Mouse (Mus musculus): ENCODE results near the gene Rps26. TPM values are rescaled to one million over a fixed set of nuclear protein-coding genes. Genes with fewer than 3 reads are reported as not detected.

Gene Rps26
- polyA plus RNA-seq, 1 experiment from 2014 or later = 529 TPM

DNA sequence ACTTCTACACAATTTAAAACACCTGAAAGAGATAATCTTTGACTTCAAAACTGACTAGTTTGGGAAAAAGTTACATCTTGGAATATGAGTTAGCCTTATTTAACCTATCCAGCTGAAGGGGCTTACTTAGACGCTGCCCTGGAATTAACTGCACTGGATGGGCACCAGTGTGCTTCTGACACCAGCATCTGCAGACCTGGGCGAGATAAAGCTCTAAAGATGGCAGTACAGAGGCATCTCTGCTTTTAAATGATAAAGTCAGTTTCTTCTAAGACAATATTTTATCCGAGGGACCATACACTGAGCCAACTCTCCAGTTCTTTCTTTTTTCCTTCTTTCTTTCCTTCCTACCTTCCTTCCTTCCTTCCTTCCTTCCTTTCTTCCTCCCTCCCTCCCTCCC, 38.3 kb upstream of the Rps26 start:
- H3K4me1 ChIP-seq (ENCODE audit: control insufficient read depth, insufficient read depth, low read length) = peaks cover 11% of the 10 kb centered on the region; the same call in 1 of the 2 replicates
- no peaks in the 10 kb centered on the region for H3K9me3 ChIP-seq (ENCODE audit: control insufficient read depth, low read length)
- H3K9ac ChIP-seq (replicated peaks; ENCODE audit: low read length) = no peak overlapping the region
- no peak for DNase-seq
- H3K4me3 ChIP-seq (replicated peaks; ENCODE audit: low read depth, low read length) = no peak overlapping the region
- H3K27ac ChIP-seq (replicated peaks; ENCODE audit: low read depth, low read length) = no peak overlapping the region
- no peak for ATAC-seq (ENCODE audit: low FRiP score, low TSS enrichment)
- H3K36me3 ChIP-seq (ENCODE audit: control insufficient read depth, insufficient read depth, low read length) = no peaks in the 10 kb centered on the region
- H3K4me2 ChIP-seq (ENCODE audit: low read length) = no peak overlapping the region
- 71% methylated on average over 3 of the region's 3 CpGs for WGBS
- H3K27me3 ChIP-seq (ENCODE audit: control insufficient read depth, insufficient read depth, low read length) = no peaks in the 10 kb centered on the region

DNA sequence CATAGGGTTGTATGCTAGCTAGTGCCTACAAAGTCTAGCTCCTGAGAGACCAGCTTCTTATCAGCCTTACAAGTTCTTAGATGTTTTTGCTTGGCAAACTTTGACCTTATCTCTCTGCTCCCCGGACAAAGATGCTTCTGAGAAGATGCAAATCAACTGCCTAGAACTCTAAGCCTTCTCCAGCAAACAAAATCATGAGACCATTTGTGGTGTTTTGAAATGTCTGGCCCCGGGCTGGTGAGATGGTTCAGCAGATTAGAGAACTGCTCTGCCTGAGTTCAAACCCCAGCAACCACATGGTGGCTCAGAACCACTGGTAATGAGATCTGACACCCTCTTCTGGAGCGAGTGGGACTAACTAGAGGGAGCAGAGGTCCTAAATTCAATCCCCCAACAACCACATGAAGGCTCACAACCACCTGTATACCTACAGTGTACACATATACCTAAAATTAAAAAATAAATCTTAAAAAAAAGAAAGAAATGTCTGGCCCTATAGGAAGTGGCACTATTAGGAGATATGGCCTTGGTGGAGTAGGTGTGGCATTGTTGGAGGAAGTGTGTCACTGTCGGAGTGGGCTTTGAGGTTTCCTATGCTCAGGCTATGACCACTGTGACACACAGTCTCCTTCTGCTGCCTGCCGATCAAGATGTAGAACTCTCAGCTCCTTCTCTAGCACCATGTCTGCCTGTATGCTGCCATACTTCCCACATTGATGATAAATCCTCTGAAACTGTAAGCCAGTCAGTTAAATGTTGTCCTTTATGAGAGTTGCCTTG, 37.1 kb upstream of the Rps26 start:
- Histone ChIP-seq H3K4me2 (ENCODE audit: low read length) (no peak overlapping the region), H3K9ac (replicated peaks; ENCODE audit: low read length) (no peak overlapping the region), H3K27me3 (ENCODE audit: control insufficient read depth, insufficient read depth, low read length) (no peaks in the 10 kb centered on the region), H3K4me1 (ENCODE audit: control insufficient read depth, insufficient read depth, low read length) (peaks cover 11% of the 10 kb centered on the region; the same call in 1 of the 2 replicates), H3K27ac (replicated peaks; ENCODE audit: low read depth, low read length) (no peak overlapping the region), H3K36me3 (ENCODE audit: control insufficient read depth, insufficient read depth, low read length) (no peaks in the 10 kb centered on the region), H3K4me3 (replicated peaks; ENCODE audit: low read depth, low read length) (no peak overlapping the region), H3K9me3 (ENCODE audit: control insufficient read depth, low read length) (no peaks in the 10 kb centered on the region)
- DNase-seq (no peak), ATAC-seq (ENCODE audit: low FRiP score, low TSS enrichment) (no peak)
- 72% methylated on average over 5 of the region's 5 CpGs for WGBS

DNA sequence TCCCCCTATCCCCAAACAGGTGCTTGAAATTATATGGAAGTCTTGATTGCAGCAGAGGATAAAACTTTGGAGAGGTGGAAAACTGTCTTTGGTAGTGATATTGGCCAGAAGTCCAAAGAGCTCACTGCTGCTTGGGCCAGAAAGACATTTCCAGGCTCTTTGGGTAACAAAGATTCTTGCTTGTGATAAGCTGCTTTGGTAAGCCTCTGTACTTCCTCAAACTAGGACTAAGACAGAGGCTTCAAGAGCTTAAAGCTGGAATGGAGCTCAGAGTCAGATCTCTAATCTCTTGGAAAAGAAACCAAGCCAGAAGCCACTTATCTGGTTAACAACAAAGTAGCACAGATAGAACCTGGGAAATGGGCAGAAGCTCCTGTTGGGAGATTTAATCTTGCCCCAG, 35.9 kb upstream of the Rps26 start:
- ATAC-seq (ENCODE audit: low FRiP score, low TSS enrichment) (no peak), DNase-seq (no peak)
- Histone ChIP-seq H3K4me3 (replicated peaks; ENCODE audit: low read depth, low read length) (no peak overlapping the region), H3K9ac (replicated peaks; ENCODE audit: low read length) (no peak overlapping the region), H3K9me3 (ENCODE audit: control insufficient read depth, low read length) (no peaks in the 10 kb centered on the region), H3K27me3 (ENCODE audit: control insufficient read depth, insufficient read depth, low read length) (no peaks in the 10 kb centered on the region), H3K36me3 (ENCODE audit: control insufficient read depth, insufficient read depth, low read length) (no peaks in the 10 kb centered on the region), H3K4me2 (ENCODE audit: low read length) (no peak overlapping the region), H3K4me1 (ENCODE audit: control insufficient read depth, insufficient read depth, low read length) (no peaks in the 10 kb centered on the region), H3K27ac (replicated peaks; ENCODE audit: low read depth, low read length) (no peak overlapping the region)

DNA sequence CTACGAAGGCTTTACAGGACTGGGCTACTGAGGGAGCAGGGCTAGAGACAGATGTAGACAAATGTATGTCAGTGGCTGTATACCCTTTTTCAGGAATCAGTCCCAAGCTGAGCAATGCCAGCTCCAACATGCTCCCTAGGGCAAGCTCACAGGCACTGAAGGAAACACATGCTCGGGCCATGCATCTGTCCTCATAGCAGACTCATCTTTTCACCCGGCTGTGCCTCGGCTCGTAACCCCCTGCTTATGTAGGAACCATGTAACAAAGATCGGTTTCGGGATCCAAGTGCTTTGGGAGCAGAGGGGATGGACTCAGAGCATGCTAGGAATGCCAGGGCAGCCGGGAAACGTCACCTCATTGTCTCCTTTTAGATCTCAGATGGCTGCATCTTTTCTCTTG, 32.9 kb upstream of the Rps26 start:
- Histone ChIP-seq H3K27ac (replicated peaks; ENCODE audit: low read depth, low read length) (no peak overlapping the region), H3K9ac (replicated peaks; ENCODE audit: low read length) (no peak overlapping the region), H3K4me2 (ENCODE audit: low read length) (no peak overlapping the region), H3K9me3 (ENCODE audit: control insufficient read depth, low read length) (no peaks in the 10 kb centered on the region), H3K36me3 (ENCODE audit: control insufficient read depth, insufficient read depth, low read length) (no peaks in the 10 kb centered on the region), H3K4me3 (replicated peaks; ENCODE audit: low read depth, low read length) (no peak overlapping the region), H3K27me3 (ENCODE audit: control insufficient read depth, insufficient read depth, low read length) (no peaks in the 10 kb centered on the region), H3K4me1 (ENCODE audit: control insufficient read depth, insufficient read depth, low read length) (no peaks in the 10 kb centered on the region)
- DNase-seq (no peak), ATAC-seq (ENCODE audit: low FRiP score, low TSS enrichment) (no peak)
- WGBS = 49% methylated on average over 9 of the region's 9 CpGs

DNA sequence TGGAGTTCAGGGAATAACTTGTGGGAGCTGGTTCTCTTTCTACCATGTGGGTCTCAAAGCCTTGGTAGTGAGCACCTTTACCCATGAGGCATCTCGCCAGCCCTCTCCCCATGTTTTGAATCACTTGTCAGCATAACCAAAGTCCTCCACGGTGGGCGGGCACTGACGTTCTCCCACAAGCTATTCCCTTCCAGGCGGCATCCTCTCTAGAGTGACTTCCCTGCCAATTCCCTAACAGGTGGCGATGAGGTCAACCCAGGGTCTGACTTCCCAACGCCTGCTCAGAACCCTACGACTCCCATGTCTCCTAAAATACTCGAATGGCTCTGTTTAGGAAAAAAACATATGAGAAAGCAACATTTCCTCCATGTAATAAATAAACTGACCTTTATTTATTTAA, 31.3 kb upstream of the Rps26 start:
- H3K9me3 ChIP-seq (ENCODE audit: control insufficient read depth, low read length) = no peaks in the 10 kb centered on the region
- DNase-seq = no peak
- 67% methylated on average over 9 of the region's 9 CpGs for WGBS

DNA sequence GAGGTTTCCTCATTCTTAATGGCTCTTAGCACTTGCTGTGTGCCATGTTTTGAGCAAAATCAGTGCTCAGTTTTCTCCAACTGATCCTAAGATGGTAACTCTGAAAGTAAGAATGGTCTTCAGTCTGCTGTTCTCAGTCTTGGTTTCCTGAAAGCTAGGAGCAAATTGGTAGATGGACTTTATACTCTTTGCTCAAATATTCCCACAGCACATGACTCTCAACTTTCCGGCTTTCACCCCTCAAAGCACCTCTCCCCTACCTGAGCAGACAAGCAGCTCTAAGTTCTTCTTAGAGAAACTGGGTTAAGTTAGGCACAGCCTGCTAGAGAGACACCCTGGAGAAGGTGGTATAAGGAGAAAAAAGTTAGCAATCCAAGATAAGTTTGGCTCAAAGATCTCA, 30.2 kb upstream of the Rps26 start:
- Histone ChIP-seq H3K4me2 (ENCODE audit: low read length) (no peak overlapping the region), H3K9me3 (ENCODE audit: control insufficient read depth, low read length) (no peaks in the 10 kb centered on the region), H3K27ac (replicated peaks; ENCODE audit: low read depth, low read length) (no peak overlapping the region), H3K9ac (replicated peaks; ENCODE audit: low read length) (no peak overlapping the region), H3K27me3 (ENCODE audit: control insufficient read depth, insufficient read depth, low read length) (no peaks in the 10 kb centered on the region), H3K36me3 (ENCODE audit: control insufficient read depth, insufficient read depth, low read length) (no peaks in the 10 kb centered on the region), H3K4me1 (ENCODE audit: control insufficient read depth, insufficient read depth, low read length) (no peaks in the 10 kb centered on the region), H3K4me3 (replicated peaks; ENCODE audit: low read depth, low read length) (no peak overlapping the region)
- DNase-seq (no peak), ATAC-seq (ENCODE audit: low FRiP score, low TSS enrichment) (no peak)
- WGBS = 100% methylated on average over 1 of the region's 1 CpGs

More for the DNA sequence above, 31.3 kb upstream of the Rps26 start:
- no peaks in the 10 kb centered on the region for H3K36me3 ChIP-seq (ENCODE audit: control insufficient read depth, insufficient read depth, low read length)
- no peak overlapping the region for H3K27ac ChIP-seq (replicated peaks; ENCODE audit: low read depth, low read length)
- no peaks in the 10 kb centered on the region for H3K27me3 ChIP-seq (ENCODE audit: control insufficient read depth, insufficient read depth, low read length)
- ATAC-seq (ENCODE audit: low FRiP score, low TSS enrichment) = no peak
- H3K4me3 ChIP-seq (replicated peaks; ENCODE audit: low read depth, low read length) = no peak overlapping the region
- no peak overlapping the region for H3K4me2 ChIP-seq (ENCODE audit: low read length)
- H3K4me1 ChIP-seq (ENCODE audit: control insufficient read depth, insufficient read depth, low read length) = no peaks in the 10 kb centered on the region
- no peak overlapping the region for H3K9ac ChIP-seq (replicated peaks; ENCODE audit: low read length)

DNA sequence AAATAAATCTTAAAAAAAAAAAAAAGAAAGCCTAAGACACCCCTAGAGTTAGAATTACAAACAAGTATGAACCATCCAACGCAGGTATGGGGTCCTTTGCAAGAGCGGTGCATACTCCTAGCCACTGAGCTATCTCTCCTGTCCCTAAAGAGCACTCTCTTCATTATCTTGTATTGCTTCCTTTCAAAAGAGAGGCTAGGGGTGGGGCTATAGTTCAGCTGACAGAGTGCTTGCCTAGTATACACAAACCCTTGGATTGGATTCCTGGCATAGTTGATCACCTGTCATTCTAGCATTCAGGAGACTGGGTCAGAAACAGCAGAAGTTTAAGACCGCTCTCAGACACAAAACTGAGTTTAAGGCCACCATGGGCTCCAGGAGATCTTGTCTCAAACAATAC, 28.7 kb upstream of the Rps26 start:
- H3K9me3 ChIP-seq (ENCODE audit: control insufficient read depth, low read length) = no peaks in the 10 kb centered on the region

DNA sequence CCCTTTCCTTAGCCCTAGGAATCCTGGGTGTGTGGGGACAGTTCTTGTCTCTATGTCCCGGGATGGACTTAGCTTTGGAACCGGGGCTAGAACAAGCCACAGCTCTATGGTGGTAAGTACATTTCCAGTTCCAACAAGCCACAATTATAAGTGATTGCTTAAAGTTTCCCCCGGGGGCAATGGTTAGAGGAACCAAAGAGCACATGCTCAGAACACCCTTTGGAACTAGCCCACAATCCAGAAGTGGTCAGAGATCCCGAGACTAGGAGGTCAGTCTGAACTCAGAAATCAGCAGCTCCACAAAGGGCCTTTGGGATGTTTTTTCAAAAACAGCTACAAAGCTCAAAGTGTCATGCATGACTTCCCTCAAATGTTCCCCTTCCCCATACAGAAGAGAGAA, 27.3 kb upstream of the Rps26 start:
- H3K4me2 ChIP-seq (ENCODE audit: low read length) = no peak overlapping the region
- H3K36me3 ChIP-seq (ENCODE audit: control insufficient read depth, insufficient read depth, low read length) = no peaks in the 10 kb centered on the region
- H3K9ac ChIP-seq (replicated peaks; ENCODE audit: low read length) = no peak overlapping the region
- H3K9me3 ChIP-seq (ENCODE audit: control insufficient read depth, low read length) = no peaks in the 10 kb centered on the region
- no peaks in the 10 kb centered on the region for H3K27me3 ChIP-seq (ENCODE audit: control insufficient read depth, insufficient read depth, low read length)
- no peak overlapping the region for H3K4me3 ChIP-seq (replicated peaks; ENCODE audit: low read depth, low read length)
- ATAC-seq (ENCODE audit: low FRiP score, low TSS enrichment) = no peak
- no peaks in the 10 kb centered on the region for H3K4me1 ChIP-seq (ENCODE audit: control insufficient read depth, insufficient read depth, low read length)
- H3K27ac ChIP-seq (replicated peaks; ENCODE audit: low read depth, low read length) = no peak overlapping the region
- WGBS = 73% methylated on average over 4 of the region's 4 CpGs
- no peak for DNase-seq

More for the DNA sequence above, 28.7 kb upstream of the Rps26 start:
- Histone ChIP-seq H3K27me3 (ENCODE audit: control insufficient read depth, insufficient read depth, low read length) (no peaks in the 10 kb centered on the region), H3K9ac (replicated peaks; ENCODE audit: low read length) (no peak overlapping the region), H3K36me3 (ENCODE audit: control insufficient read depth, insufficient read depth, low read length) (no peaks in the 10 kb centered on the region), H3K4me3 (replicated peaks; ENCODE audit: low read depth, low read length) (no peak overlapping the region), H3K27ac (replicated peaks; ENCODE audit: low read depth, low read length) (no peak overlapping the region), H3K4me2 (ENCODE audit: low read length) (no peak overlapping the region), H3K4me1 (ENCODE audit: control insufficient read depth, insufficient read depth, low read length) (no peaks in the 10 kb centered on the region)
- DNase-seq = no peak
- no peak for ATAC-seq (ENCODE audit: low FRiP score, low TSS enrichment)
- 97% methylated on average over 3 of the region's 3 CpGs for WGBS

All from midbrain, embryonic 14.5 days (tissue).